Mouse (Mus musculus) inflammation-experienced regulatory T-cells, adult 6 months (primary cell): ENCODE measurements around the gene Ifi207. TPM values are rescaled to one million over a fixed set of nuclear protein-coding genes. Genes with fewer than 3 reads are reported as not detected.
A peak's percentile ranks its signal among the peaks of the same experiment; 100 is the strongest.
"Not testable (repeated sequence)": the region's sequence is repeated elsewhere in the genome, so short reads cannot be mapped to it uniquely, and the experiment has no call there.

Experiments used
- ATAC-seq: one replicate; pipeline ENCODE4 v1.8.0; 2017
- polyA plus RNA-seq, 3 experiments: library from polyadenylated mRNA; unstranded; fragments of 100-300 nt; shearing (Covaris generic); gene quantifications; one replicate each; pipeline ENCODE4 v1.2.1; 2017

The Ifi207 gene
- polyA plus RNA-seq = under 1 TPM in 2 of 3 experiments, not detected in 1; 0.16 to 0.50 TPM

DNA sequence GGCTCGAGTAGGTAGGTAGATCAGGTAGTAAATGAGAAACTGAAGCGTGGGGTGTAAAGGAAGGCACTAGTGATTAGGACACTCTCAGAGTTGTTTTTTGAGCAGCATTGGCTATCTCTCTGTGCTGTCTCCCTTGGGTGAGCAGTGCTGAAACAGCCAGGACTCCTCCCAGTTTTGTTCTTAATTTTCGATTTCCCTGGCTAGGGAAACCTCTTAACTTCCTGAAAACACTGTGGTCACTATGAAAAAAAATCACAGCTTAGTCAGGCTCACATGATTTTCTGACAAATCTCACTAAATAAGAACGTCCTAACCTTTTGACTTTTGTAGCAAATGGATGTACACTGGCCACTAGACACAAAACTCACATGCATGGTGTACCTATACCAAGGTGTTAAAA is at the start of gene Ifi207:
Gene Ifi207, minus strand, starts transcription at position 92 of the 400 bp plus-strand sequence.
- ATAC-seq = no peak

DNA sequence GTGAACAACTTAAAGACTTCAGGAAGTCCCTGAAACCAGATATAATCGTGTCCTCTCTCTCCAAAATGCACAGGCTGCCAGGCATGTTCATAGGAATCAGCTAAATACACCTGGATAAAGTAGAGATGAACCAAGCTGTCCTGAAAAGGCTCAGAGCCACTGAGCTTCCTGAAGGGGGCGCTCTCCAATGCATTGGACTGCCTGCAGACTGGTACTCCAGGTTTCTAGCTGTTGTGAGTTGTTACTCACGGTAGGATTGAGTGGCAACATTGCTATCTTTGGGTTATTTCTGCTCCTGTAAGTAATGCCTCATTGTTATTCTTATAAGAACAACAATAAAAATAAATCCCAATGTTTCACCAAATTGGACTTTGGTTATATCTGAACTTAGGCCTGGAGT is 31.9 kb upstream of the Ifi207 start:
- ATAC-seq = not testable (repeated sequence)

DNA sequence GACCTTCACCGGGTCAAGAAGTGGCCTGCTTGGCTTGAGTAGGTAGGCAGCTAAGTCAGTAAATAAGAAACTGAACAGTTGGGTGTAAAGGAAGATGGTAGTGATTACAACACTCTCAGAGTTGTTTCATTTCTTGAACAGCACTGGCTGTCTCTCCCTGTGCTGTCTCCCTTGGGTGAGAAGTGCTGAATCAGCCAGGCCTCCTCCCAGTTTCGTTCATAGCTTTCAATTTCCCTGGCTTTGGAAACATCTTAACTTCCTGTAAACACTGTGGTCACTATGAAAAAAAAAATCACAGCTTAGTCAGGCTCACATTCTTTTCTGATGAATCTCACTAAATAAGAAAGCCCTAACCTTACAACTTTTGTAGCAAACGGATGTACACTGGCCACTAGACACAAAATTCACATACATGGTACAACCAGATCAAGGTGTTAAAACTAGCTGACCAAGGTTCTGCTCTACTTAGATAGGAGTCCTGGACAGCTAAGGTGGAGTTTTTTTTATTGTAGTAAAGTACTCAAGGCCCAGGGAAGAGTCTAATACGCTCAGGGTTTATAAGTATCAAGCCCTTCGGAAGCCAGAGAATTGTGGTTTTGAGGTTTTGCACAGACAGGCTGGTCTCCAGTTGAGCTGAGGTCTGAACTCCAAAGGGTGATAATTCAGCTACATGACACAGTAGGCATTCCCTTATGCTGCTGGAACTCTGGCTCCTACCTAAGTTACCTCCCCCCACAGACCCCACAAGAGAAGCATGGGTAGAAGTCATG is 25.5 kb upstream of the Ifi207 start, which contains the start of gene Ifi204:
Gene Ifi204, minus strand, starts transcription at position 96 of the 770 bp plus-strand sequence.
- not testable (repeated sequence) for ATAC-seq

DNA sequence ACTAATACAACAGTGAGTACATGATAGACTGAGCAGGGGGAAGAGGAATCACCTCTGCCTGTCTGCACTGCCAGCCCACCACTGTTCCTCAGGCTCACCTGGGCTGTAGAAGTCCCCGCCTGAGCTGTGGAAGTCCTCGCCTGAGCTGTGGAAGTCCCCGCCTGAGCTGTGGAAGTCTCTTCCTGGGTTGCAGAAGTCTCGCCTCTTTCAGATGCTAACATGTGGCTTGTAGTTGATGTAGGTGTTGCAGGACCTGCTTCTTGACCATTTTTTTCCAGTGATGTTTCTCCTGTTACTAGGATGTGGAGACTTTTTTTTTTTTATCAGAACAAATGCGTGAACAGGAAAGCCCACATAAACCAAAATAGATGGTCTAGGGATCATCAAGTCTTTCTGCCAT is 18.5 kb upstream of the Ifi207 start:
- peak; percentile 88 for ATAC-seq

DNA sequence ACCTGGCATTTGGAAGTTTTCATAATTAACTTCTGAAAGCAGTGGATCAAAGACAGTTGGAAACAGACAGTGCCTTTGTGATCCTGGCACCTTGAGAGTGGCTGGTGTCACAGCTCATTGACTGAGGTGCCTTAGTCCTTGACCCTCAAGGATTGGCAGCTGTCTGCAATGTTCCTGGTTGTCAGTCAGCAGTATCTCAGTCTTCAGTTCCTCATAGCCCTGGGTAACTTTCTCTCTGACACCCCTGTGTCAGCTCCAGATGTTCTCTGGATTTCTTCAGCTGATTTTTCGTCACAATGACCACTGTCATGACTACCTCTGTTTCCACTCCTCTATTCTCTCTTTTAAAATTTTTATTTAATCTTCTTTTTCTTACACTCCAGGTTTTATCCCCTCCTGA is 715 bp upstream of the Ifi207 start:
- no peak for ATAC-seq

DNA sequence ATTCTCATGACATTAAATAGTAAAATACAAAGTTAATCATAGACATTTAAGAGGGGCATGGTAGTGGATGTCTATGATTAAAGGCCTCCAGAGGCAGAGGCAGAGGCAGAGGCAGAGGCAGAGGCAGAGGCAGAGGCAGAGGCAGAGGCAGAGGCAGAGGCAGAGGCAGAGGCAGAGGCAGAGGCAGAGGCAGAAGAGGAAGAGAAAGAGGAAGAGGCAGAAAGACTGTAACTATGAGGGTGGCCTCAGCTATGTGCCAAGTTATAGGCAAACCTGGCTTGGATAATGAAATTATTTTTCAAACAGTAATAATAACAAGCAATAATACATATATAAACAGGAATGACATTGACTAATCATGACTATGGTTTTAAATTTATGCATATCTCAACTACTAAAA is 1.0 kb downstream of the Ifi207 start:
- ATAC-seq = no peak

DNA sequence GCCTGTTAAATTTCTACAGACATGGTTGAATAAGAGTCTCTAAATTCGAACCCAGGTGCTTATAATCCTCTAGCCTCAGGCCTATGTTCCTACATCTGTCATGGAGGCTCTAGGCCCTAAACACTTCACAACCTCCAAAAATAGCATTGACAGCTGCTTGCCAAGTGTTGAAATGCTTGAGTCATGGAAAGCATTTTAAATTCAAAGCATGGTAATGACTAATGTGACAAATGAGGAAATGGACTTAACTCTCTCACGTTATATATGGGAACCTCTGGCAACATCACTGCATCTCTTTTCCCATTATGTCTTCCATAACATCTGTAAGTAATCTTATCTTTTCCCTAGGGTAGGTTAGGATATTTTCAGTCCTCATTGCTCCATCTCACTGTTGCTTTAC is 4.6 kb downstream of the Ifi207 start:
- no peak for ATAC-seq

DNA sequence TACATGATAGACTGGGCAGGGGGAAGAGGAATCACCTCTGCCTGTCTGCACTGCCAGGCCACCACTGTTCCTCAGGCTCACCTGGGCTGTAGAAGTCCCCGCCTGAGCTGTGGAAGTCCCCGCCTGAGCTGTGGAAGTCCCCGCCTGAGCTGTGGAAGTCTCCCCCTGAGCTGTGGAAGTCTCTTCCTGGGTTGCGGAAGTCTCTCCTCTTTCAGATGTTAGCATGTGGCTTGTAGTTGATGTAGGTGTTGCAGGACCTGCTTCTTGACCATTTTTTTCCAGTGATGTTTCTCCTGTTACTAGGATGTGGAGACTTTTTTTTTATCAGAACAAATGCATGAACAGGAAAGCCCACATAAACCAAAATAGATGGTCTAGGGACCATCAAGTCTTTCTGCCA is 6.5 kb downstream of the Ifi207 start:
- not testable (repeated sequence) for ATAC-seq

DNA sequence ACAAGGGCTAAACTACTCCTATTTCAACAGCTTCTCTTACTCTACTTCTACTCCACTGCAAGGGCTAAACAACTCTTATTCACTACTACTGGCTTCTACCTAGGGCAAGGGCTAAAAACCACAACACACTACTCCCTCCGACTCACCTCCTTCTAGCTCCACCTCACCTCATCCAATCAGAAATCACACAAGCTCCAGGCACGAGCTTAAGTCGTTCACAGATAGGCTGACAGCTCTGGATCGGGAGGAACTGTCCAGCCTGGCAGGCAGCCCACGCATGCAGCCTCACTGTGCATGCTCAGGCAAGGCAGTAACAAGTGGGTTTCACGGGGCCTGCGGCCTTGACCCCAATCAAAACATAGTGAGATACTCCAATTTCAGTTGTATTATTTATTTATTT is 8.3 kb downstream of the Ifi207 start:
- ATAC-seq = no peak

DNA sequence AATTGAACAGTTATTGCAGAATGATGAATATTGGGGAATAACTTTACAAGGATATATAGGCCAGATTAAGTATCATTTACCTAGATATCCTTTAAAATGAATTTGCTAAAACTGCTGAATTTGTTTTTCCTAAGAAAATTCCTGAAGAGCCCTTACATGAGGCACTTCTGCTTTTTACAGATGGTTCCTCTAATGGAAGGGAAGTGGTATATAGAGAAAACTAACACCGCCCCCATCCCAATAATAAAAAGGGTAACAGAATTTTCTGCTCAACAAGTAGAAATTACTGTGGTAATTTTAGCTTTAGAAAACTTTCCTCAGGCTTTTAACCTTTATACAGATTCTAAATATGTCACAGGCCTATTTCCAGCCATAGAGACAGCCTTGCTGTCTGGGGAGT is 47.3 kb downstream of the Ifi207 start:
- no peak for ATAC-seq

DNA sequence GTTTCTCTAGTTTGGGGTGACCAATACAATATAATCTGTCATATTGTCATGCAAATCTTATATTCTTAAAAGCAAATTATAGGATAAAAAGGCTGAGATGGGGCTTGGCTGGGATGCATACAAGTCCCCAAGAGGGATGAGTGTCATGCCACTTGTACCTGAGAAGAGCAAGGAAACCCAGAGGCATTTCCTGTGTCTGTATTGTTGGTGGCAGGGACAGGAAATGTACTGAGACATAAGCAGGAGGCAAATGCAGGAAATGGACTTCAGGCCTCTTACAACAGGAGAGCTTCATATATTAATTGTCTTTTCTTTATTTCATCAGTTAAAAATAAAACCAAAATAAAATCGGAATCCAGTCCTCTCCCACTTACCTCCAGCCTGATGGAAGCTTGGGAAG is 62.9 kb downstream of the Ifi207 start:
- peak; percentile 80 for ATAC-seq

DNA sequence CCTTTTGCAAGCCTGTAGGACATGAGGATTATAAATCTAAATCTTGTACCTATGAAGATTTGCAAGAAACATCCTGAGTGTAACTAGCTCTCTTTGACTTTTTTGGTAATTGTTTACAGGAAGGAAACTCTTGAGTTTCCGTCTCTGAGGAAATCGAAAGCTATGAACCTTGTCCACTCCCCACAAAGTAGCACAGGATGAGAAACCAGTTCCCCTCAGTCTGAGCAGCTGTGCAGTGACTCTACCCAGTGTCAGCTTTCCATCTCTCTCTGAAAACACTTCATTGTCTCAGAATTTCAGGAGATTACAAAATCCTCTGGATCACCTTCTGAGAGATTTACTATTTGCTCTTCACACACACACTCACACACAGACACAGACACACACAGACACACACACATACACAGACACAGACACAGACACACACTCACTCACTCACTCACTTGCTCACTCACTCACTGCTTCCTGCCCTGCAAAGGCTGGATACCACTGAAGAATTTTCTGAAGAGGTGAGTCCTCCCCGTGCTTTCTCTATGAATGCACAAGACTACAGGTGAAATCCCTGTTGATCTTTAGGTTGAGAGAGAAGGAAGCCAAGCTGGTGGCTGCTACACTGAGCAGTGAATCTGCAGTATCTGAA is 68.0 kb downstream of the Ifi207 start, which contains the start of gene Ifi208:
Gene Ifi208, plus strand, starts transcription at position 218 of the 640 bp plus-strand sequence.
- ATAC-seq = peak; percentile 92

Other genes starting within 250 kb of the Ifi207 start
- gene Ifi214, start 205.8 kb downstream of the Ifi207 start, polyA plus RNA-seq = 10 to 100 TPM; 19.8 to 28.9 (median 23.0) TPM
- gene Ifi213, start 142.5 kb downstream of the Ifi207 start, polyA plus RNA-seq = 10 to 100 TPM; 54.7 to 61.9 (median 56.4) TPM
- gene Ifi209, start 110.8 kb downstream of the Ifi207 start, polyA plus RNA-seq = 100 to 1,000 TPM; 164 to 254 (median 167) TPM
- 10 to 100 TPM; 52.2 to 73.3 (median 72.7) TPM for gene Ifi208, start 68.1 kb downstream of the Ifi207 start, polyA plus RNA-seq
- 1 to 10 TPM in 1 of 3 experiments, under 1 TPM in 2; 0.38 to 3.6 (median 0.42) TPM for gene Ifi204, start 25.2 kb upstream of the Ifi207 start, polyA plus RNA-seq
- gene Ifi211, start 171.3 kb upstream of the Ifi207 start, polyA plus RNA-seq = 1 to 10 TPM; 1.1 to 7.2 (median 2.0) TPM
- gene Mndal, start 200.7 kb upstream of the Ifi207 start, polyA plus RNA-seq = 100 to 1,000 TPM; 399 to 475 (median 464) TPM
- 100 to 1,000 TPM; 241 to 353 (median 324) TPM for gene Ifi203, start 200.9 kb upstream of the Ifi207 start, polyA plus RNA-seq
- not detected for gene Ifi202b, start 241.0 kb upstream of the Ifi207 start, polyA plus RNA-seq